Mouse (Mus musculus): Measurements from ENCODE around the gene Ccr8.
A peak's percentile ranks its signal among the peaks of the same experiment; 100 is the strongest.

The Ccr8 gene

GRCm38 (mm10) chr9:120132980-120133754 is 41.3 kb downstream of the Ccr8 start:
- DNase-seq (ENCODE audit: low read depth, low spot score): no peak

GRCm38 (mm10) chr9:120133755-120134475 is 42.0 kb downstream of the Ccr8 start:
- no peak for DNase-seq (ENCODE audit: low read depth, low spot score)

GRCm38 (mm10) chr9:120134529-120135160 is 42.7 kb downstream of the Ccr8 start:
- DNase-seq (ENCODE audit: low read depth, low spot score): no peak

GRCm38 (mm10) chr9:120135454-120135853 is 43.5 kb downstream of the Ccr8 start:
- DNase-seq (ENCODE audit: low read depth, low spot score): no peak

- DNase-seq (ENCODE audit: low read depth, low spot score): peak; percentile 70
Observed at GRCm38 (mm10) chr9:120140652-120141051, 48.7 kb downstream of the Ccr8 start.

- no peak for DNase-seq (ENCODE audit: low read depth, low spot score)
Observed at GRCm38 (mm10) chr9:120144474-120144873, 52.6 kb downstream of the Ccr8 start.

Data from retina, postnatal 7 days (tissue).